Mouse (Mus musculus): ENCODE results near the gene Cchcr1.

Gene Cchcr1

GRCm38 (mm10) chr17:35515911-35516640 lies 824 bp upstream of the Cchcr1 start:
- peak; percentile 59 for DNase-seq

GRCm38 (mm10) chr17:35517526-35517925 lies 626 bp downstream of the Cchcr1 start:
- DNase-seq, result no peak

GRCm38 (mm10) chr17:35524354-35524753 lies 7.5 kb downstream of the Cchcr1 start:
- no peak for DNase-seq

- DNase-seq, result peak; percentile 65
These were observed 9.7 kb downstream of the Cchcr1 start for GRCm38 (mm10) chr17:35526644-35527043.

- no peak for DNase-seq
These were observed 15.5 kb downstream of the Cchcr1 start for GRCm38 (mm10) chr17:35532360-35532759.

- no peak for DNase-seq
These were observed 16.0 kb downstream of the Cchcr1 start, which contains the start of gene Psors1c2 for GRCm38 (mm10) chr17:35532901-35533300. TSS of gene Psors1c2 (plus strand) at chr17:35533201.

GRCm38 (mm10) chr17:35534343-35534742 lies 17.4 kb downstream of the Cchcr1 start:
- peak; percentile 84 for DNase-seq

- no peak for DNase-seq
These were observed 20.5 kb downstream of the Cchcr1 start for GRCm38 (mm10) chr17:35537421-35537820.

- DNase-seq, result no peak
These were observed 21.6 kb downstream of the Cchcr1 start for GRCm38 (mm10) chr17:35538476-35538875.

- no peak for DNase-seq
These were observed 22.6 kb downstream of the Cchcr1 start for GRCm38 (mm10) chr17:35539540-35539939.

- DNase-seq, result no peak
These were observed 26.0 kb downstream of the Cchcr1 start for GRCm38 (mm10) chr17:35542761-35543411.

- DNase-seq, result no peak
These were observed 26.5 kb downstream of the Cchcr1 start for GRCm38 (mm10) chr17:35543412-35543861.

GRCm38 (mm10) chr17:35544001-35544400 lies 27.1 kb downstream of the Cchcr1 start:
- no peak for DNase-seq

- peak; percentile 74 for DNase-seq
These were observed 27.8 kb downstream of the Cchcr1 start for GRCm38 (mm10) chr17:35544680-35545079.

GRCm38 (mm10) chr17:35547465-35547864 lies 30.6 kb downstream of the Cchcr1 start:
- no peak for DNase-seq

GRCm38 (mm10) chr17:35548636-35549035 lies 31.7 kb downstream of the Cchcr1 start:
- DNase-seq, result no peak

- no peak for DNase-seq
These were observed 32.7 kb downstream of the Cchcr1 start for GRCm38 (mm10) chr17:35549437-35550142.

- no peak for DNase-seq
These were observed 33.2 kb downstream of the Cchcr1 start for GRCm38 (mm10) chr17:35550143-35550494.

GRCm38 (mm10) chr17:35550871-35551270 lies 34.0 kb downstream of the Cchcr1 start:
- no peak for DNase-seq

- DNase-seq, result no peak
These were observed 35.0 kb downstream of the Cchcr1 start, which contains the start of gene Cdsn for GRCm38 (mm10) chr17:35551881-35552414. TSS of gene Cdsn (plus strand) at chr17:35552128.

- DNase-seq, result no peak
These were observed 37.4 kb downstream of the Cchcr1 start for GRCm38 (mm10) chr17:35554321-35554720.

GRCm38 (mm10) chr17:35554761-35555397 lies 38.0 kb downstream of the Cchcr1 start:
- DNase-seq, result no peak

All from thymus, postnatal 4 days (tissue).